Mouse (Mus musculus) brain, embryonic 18.5 days (tissue): ENCODE results near the gene Mrgprx1.

Experiments used
- DNase-seq: peaks from one replicate; pipeline ENCODE4 v3.0.0-alpha.2; 2012; ENCODE audit warnings: low read depth, low spot score

Gene Mrgprx1

DNA sequence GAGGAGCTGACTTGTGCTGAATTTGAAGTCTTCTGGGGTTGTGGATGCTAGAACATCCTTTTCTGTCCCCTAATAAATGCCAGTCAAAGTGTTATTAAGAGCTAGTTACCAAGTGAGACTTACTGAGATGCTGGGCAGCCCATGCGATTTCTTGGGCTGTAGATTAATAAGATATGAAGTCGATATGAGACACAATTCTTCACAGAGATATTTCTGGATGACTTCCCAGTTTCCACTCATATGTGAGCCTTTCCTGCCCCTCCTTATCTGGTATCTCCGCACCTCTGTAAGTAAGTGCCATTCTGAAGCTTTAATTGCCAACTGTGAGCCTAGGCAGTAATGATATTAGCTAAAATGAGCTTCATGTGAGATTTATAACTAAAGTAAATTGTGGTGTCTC, at the start of gene Mrgprx1:
Gene Mrgprx1 (minus strand): TSS at position 101 of the 400 bp plus-strand sequence.
- DNase-seq: no peak

DNA sequence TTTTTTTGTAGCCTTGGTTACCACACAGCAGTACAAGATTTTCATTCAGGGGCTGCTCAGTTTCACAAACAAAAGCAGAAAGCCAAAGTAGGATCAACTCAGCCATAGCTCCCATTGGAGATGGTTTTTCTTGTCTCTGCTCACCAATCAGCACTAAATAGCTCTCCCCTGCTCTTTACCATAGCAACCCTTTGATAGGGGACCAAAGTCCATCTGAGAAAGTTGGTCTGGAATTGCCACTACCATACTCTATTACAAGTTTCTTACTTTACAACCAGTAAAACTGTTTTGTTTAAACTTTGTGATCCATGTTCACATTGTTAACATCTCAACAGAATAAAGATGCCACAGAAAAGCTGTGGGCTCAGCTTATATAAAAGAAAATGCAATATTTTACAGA, 48.1 kb upstream of the Mrgprx1 start:
- no peak for DNase-seq

DNA sequence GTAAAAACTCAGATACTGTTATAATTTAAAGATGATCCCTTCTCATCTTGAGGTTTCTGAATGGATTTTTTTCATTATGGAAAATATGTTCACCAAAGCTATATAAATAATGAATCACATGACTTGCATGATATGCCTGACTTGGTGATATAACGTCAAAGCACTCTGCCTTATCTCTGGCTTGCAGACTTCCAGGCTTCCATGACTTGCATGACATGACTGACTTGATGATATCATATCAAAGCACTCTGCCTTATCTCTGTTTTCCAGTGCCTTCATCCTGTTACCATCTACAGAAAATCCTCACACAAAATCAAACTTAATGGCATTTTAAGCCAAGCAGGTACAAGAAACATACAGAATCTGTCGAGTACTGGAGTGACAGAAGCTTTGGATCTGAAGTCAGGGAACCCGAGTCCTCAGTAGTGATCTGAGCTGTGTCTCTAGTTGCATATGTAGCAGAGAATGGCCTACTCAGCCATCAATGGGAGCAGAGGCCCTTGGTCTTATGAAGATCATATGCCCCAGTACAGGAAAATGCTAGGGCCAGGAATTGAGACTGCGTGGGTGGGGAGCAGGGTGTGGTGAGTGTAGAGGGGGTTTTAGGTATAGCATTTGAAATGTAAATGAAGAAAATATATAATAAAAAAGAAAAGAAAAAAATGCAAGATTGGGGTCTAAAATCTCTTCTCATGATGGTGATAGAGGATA, 19.2 kb upstream of the Mrgprx1 start:
- no peak for DNase-seq

DNA sequence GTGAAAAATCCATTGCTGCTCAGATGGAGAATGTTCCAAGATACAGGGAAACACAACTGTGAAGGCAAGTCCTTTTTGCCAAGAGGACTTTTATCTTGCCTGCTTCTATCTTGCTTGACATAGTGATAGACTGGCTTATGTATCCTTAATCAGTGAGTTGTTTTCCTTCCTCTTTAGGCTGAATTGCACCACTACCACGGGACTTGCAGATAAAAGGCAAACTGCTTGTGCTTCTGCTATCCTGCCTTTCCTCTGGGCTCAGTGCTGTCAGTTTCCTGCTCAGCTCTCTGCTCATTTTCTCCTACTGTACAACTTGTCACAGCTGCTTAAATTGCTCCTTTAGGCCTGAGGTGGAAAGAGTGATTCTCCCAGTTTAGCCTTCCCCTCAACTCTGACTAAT, 16.6 kb upstream of the Mrgprx1 start:
- no peak for DNase-seq

DNA sequence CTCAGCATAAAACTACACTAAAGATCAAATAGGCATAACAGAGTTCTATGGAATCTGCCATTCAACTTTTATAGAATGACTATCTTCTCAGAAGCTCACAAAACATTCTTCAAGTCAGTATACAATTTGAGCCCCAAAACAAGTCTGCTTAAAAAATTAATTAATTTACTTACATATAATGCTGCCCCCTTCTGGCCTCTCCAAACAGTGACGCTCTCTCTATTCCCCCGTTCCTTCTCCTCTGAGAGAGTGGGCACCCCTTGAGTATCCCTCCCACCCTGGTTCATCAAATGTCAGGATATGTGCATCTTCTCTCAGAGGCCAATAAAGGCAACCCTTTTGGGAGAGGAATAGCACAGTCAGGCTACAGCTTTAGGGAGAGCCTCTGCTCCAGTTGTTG, 9.5 kb downstream of the Mrgprx1 start:
- no peak for DNase-seq

DNA sequence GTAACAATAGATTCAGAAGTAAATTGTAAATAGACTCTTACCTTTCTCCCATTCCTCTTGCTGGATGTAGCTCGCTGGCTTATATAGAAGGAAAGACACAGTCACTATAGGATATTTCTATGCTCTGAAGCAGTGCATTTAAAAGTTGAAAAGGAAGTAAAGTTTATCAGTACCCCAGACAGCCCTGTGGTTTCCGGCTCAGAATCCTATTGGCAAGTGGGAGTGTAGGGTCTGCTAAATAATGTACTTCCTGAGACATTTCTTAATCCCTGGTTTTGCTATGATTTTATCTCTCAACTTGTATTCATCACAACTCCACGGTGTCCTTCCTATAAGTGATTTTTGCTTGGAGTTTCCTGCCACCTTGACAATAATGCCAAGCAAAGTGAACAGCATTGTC, 31.7 kb downstream of the Mrgprx1 start:
- no peak for DNase-seq

DNA sequence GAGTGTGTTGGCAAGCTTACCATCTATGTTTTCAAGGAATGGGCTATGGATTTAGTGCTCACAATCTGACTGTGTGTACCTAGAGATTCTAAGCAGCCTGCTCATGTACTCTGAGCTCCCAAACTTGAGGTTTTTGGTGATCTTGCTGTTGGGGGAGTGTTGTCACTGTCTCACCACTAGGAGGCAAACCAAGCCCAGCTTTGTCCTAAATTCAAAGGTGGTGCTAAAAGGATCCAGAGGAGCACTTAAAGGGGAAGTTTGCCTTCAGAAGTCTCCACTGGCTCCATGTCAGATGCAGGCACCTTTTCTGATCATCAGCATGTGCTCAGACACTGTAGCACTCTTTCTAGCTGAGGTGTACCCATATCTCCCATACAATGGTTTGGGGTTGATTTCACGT, 40.6 kb downstream of the Mrgprx1 start:
- DNase-seq: no peak

DNA sequence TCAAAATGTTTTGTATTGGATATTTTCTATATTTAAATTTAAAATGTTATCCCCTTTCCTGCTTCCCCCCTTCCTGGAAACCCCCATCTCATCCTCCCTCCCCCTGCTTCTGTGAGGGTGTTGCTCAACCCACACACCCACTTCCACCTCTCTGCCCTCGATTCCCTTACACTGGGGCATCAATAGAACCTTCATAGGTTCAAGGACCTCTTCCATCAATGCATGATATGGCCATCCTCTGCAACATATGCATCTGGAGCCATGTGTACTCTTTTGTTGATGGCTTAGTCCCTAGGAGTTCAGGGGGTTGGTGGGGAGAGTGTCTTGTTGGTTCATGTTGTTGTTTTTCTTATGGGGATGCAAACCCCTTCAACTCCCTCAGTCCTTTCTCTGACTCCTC, 45.4 kb downstream of the Mrgprx1 start, which contains the start of gene Mrgpra4:
Gene Mrgpra4 (minus strand): TSS at position 101 of the 400 bp plus-strand sequence.
- DNase-seq: no peak
